In genomic region chr4:114665684-114666083, GRCm38 (mm10) we compare ENCODE assay signal across 8 mouse cellular contexts.
DNase-seq lines count a peak whose midpoint lies in the region; ATAC-seq and TF ChIP-seq lines count a peak whose summit lies in the region.

No protein-coding gene starts in this region.

- H3K9ac ChIP-seq in hindbrain, embryonic 16.5 days (ENCODE audit: low read depth, low read length) = no peak overlapping the region

- TF ChIP-seq CTCF in gastrocnemius, adult 2 months (IDR thresholded peaks at IDR 0.05) = peak; percentile 96

- intact Hi-C loops in gastrocnemius, adult 2 months (cut with DNase I) = loop anchor here (1.0 to 5.0 kb wide), 2 partner anchors 244 to 282 kb away; no protein-coding TSS in a partner anchor

- peaks cover 27% of the 10 kb centered on the region for H3K27me3 ChIP-seq in hindbrain, embryonic 16.5 days (replicated peaks; ENCODE audit: control insufficient read depth, insufficient read depth, low read length)

- no peak overlapping the region for H3K27ac ChIP-seq in gastrocnemius, adult 2 months
- H3K27ac ChIP-seq in hindbrain, embryonic 16.5 days (ENCODE audit: low read depth, low read length) = no peak overlapping the region

- 3% methylated on average over 14 of the region's 14 CpGs for WGBS in hindbrain, embryonic 16.5 days

- ATAC-seq in common myeloid progenitor, adult 5-6 weeks (replicated peaks; ENCODE audit: low read depth, poor library complexity, severe bottlenecking) = peak; percentile 49
- peak; percentile 92 for ATAC-seq in hindbrain, embryonic 16.5 days

- H3K36me3 ChIP-seq in hindbrain, embryonic 16.5 days (ENCODE audit: control insufficient read depth, insufficient read depth, low read length) = no peaks in the 10 kb centered on the region

- H3K4me1 ChIP-seq in hindbrain, embryonic 16.5 days (ENCODE audit: control insufficient read depth, insufficient read depth, low read depth, low read length) = peaks cover 11% of the 10 kb centered on the region

- peak overlapping the region; percentile 50 for H3K4me3 ChIP-seq in gastrocnemius, adult 2 months
- peak overlapping the region; percentile 20 for H3K4me3 ChIP-seq in hindbrain, embryonic 16.5 days (ENCODE audit: low read length)

- peak overlapping the region; percentile 64 for H3K4me2 ChIP-seq in hindbrain, embryonic 16.5 days (ENCODE audit: low read length)

- no peaks in the 10 kb centered on the region for H3K9me3 ChIP-seq in hindbrain, embryonic 16.5 days (ENCODE audit: control insufficient read depth, low read length)

- DNase-seq in ZHBTc4 (ENCODE audit: low read depth, low spot score) = peak; percentile 89
- DNase-seq in gastrocnemius, adult 2 months = peak; percentile 83
- peak; percentile 75 to 81 for DNase-seq in left cerebral cortex, adult 18-20 months (ENCODE audit: low spot score in 2 of 2)
- DNase-seq in lung, postnatal 36 days = peak; percentile 82
- peak; percentile 83 for DNase-seq in right cerebral cortex, adult 18-20 months
- DNase-seq in urinary bladder, postnatal 10 days (ENCODE audit: low spot score) = peak; percentile 46
